Mouse (Mus musculus) neutrophil, adult 5-6 weeks (primary cell): ENCODE measurements around the gene 6030445D17Rik. TPM values are rescaled to one million over a fixed set of nuclear protein-coding genes. Genes with fewer than 3 reads are reported as not detected.

Experiments
- ATAC-seq: fragments of 151-379, 151-347 bp; 2 replicates; pipeline ENCODE4 v1.8.0; 2017; ENCODE audit warnings: mild to moderate bottlenecking, moderate TSS enrichment; ENCODE audit not compliant: insufficient number of reproducible peaks, poor library complexity, low FRiP score, severe bottlenecking; ENCODE audit errors: extremely low read depth
- total RNA-seq: library from RNA; stranded (forward); fragments of 200-1000 nt; gene quantifications from 2 replicates; pipeline ENCODE4 v1.2.3, GENCODE M21; 2017

The 6030445D17Rik gene
- total RNA-seq, 1 experiment from 2014 or later = not detected

- ATAC-seq = no peak
Observed at GRCm38 (mm10) chr4:136456516-136457218, 5.4 kb upstream of the 6030445D17Rik start.

DNA sequence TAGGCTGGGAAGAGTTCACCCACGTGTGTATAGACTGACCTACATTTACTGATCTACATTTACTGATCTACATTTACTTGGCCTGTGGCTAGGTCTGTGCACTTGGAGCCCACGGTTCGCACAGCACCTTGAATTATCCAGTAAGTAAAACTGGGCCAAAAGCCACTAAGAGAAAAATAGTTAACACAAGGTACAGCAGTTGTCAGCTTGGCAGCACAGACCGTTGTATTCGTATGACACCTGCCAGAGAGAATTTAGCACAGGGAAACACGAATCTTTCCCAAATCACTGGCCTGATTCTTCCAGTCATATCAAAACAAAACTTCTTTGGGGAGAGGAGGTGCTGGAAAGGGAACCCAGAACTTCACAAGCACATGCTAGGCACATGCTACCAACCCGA is 3.8 kb upstream of the 6030445D17Rik start:
- ATAC-seq = no peak

- no peak for ATAC-seq
Observed at GRCm38 (mm10) chr4:136459210-136459609, 2.8 kb upstream of the 6030445D17Rik start.

DNA sequence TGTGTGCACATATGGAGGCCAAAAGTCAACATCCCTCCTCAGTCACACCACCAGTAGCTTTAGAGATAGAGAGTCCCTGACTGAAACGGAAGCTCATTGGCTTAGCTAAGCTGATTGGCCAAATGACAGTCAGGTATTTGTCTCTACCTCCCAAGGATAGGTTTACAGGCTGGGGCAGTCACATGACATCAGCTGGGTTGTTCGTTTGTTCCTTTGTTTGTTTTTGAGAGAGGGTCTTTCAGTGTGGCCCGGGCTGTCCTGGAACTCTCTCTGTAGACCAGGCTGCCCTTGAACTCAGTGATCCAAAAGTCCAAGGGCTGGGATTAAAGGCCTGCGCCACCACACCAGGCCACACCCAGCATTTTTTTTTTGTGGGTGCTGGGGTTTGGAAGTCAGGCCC is 844 bp upstream of the 6030445D17Rik start:
- no peak for ATAC-seq

DNA sequence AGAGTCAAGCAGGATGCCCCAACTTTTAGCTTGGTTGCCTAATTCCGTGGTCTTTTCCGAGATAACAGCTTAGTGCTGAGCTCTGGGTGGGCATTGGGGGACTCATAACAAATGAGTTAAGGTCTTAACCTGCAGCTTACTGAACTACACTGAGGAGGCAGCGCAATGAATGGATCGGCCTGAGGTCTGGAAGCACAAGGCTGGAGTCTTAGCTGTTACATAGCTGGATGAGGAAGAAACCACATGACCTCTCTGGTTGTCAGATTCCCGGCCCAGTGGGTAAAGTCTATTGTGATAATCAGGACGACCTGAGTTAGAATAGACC is 327 bp upstream of the 6030445D17Rik start:
- ATAC-seq = no peak

GRCm38 (mm10) chr4:136462839-136463178 is 759 bp downstream of the 6030445D17Rik start:
- no peak for ATAC-seq

DNA sequence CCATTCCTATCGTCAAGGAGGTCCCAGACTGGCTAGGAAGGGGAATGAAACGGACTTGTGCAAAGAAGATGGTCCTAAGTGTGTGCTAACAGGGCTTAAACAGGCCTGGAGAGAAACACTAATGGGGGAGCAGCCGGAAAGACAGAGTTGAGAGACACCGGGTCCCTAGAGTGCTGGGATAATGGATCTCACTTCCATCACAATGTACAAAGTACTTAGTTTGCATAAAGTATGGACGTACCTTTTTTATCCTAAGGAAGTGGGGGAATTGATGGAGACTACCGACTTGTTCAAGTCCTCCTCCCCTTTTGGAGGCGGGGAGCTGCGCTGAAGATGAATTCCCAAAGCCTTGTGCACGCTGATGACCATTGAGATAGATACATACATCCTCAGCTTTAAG is 1.4 kb downstream of the 6030445D17Rik start:
- ATAC-seq = no peak

DNA sequence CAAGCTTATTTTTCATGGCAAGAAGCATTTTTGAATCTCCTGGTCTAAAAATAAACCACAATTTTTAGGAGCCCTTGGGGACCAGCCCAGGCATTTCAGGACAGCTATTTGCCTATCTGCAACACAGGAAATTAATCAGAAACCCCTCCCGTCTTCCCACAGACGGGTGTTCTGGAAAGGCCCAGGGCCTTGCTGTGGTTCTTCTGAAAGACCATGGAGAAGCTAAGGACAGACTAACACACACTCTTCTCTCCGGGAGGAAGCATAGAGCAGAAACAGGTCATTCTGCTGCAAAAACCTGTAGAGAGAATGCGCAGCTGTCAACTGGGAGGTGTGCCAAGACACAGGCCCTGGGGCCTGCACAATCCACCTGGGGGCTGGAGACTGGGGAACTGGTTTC is 4.2 kb downstream of the 6030445D17Rik start:
- no peak for ATAC-seq

DNA sequence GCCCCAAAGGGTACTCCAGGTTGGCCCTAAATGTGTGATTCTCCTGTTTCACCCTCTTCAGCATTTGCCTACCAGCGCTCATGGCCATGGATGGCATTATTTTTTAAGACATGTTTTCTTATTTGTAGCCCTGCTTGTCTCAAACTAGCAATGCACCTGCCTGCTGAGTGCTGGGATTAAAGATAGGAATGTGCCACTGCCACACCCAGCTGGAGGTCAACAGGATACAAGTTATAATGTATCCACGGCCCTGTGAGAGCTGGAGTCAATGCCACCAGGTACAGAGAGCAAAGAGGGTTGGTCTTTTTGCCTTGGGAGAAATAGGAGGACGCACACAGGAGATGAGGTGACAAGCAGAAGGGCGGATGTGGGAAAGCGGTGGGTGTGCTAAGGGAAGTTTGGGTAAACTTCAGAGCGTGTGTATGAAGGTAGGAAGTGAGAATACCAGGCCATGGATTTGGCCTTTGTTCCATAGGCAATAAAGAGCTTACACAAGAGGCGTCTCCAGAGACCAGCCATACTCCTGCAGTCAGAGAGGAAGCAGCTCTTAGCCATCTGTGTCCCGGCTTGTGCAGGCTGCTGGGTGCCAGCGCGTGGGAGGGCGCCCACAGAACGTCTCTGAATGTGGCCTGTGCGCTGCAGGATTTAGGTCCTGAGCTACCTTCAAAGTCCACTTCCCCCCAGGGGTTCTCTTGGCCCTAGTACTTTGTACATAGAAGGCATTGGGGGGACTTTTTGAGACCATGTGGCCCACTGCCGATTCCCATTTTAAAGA is 6.7 kb downstream of the 6030445D17Rik start:
- no peak for ATAC-seq

DNA sequence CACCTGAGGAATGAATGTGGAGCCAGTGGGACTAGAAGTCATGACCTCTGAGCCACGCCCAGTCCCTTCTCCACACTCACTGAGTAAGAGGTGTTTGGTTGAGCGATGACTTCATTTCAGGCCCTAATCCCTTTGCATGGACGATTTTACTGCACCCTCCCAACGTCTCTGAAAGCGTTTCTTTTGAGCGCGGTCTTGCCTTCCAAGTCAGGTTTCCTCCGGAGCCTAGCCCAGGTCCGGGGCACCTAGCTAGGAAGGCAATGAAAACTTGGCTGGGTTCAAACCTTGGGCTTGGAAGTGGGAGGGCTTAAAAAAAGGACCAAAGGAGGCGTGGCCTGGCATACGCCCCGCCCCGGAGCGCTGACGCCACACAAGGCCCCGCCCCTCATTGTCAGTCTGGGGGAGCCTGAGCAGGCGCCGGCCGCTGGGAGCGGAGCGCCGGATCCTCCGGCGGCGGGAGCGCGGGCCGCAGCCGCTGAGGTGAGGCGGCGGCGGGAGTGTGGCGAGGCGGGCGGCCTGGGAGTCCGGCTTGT is 7.4 kb downstream of the 6030445D17Rik start, which contains the start of gene Luzp1:
Gene Luzp1, plus strand, starts transcription at position 391 of the 533 bp plus-strand sequence.
- peak; percentile 75 for ATAC-seq

DNA sequence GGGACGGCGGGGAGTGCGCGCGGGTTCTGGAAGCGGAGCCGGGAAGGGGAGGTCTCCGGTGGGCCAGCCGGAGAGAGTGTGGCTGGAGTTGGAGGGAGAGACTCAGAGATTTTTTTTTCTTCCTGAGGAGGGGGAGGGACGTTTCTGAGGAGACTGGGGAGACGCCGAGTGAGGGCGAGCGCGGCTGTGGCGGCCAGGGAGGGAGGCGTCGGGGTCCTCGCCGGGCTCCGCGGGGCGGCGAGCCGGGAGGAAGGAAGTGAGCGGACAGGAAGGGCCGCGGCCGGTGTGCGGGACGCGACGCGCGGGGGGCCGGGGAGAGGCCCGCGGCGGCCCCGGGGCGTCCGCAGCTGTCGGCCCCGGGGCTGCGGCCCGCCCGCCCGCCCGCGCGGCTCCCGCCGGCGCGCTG is 7.9 kb downstream of the 6030445D17Rik start:
- no peak for ATAC-seq

DNA sequence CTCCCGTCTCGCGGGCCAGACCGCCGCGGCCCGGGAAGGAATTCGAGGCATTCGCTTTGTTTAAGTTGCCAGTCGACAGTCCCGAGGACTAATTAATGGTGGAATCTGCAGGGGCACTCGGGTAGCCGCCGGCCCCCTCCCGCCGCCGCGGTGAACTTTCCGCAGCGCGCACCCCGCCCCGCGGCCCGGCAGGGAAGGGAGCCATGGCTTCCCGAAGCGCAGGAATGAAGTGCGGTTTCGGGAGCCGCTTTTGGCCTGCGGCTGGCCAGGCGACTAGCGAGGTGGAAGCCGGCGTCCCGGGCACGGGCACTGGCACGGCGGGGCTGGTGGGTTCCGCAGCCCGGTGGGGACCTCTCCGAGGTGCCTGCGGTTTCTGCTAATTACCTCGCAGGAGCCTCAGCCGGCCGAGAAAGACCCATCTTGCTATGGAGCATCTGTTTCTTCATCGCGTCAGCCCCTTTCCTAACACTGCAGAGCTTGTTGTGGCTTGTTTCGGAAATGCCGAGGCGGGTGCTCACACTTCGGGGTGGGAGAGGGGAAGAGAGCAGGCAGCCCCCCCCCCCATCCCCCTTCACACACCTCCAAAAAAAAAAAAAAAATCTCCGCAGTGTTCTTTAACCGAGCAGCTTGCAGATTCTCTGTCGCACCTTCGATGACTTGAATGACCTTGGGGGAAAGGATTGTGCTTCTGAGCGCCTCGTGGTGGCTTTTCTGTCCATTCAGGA is 8.5 kb downstream of the 6030445D17Rik start:
- ATAC-seq = no peak

GRCm38 (mm10) chr4:136476692-136477091 is 14.6 kb downstream of the 6030445D17Rik start:
- no peak for ATAC-seq

GRCm38 (mm10) chr4:136486549-136486948 is 24.5 kb downstream of the 6030445D17Rik start:
- no peak for ATAC-seq

- ATAC-seq = no peak
Observed at GRCm38 (mm10) chr4:136495993-136496392, 33.9 kb downstream of the 6030445D17Rik start.

- ATAC-seq = no peak
Observed at GRCm38 (mm10) chr4:136505426-136506215, 43.6 kb downstream of the 6030445D17Rik start.

- ATAC-seq = no peak
Observed at GRCm38 (mm10) chr4:136509857-136510256, 47.8 kb downstream of the 6030445D17Rik start.

DNA sequence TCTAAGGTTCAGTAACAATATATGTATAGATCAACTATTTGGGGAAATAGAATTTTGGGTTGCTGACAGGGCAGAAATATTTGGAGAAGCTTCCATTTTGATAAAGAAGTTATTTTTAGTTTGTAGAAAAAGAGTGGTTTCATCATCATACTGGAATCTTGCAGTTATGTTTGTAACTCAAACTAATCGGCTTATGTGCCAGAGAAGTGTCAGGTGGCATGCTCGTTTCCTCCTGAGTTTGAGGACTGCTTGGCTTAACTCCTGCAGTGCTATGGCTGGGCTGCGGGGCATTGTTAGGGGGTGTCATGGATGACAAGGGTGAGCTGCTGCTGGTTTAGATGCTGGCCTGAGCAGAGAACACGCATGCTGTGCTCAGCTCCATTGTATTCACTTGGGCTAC is 49.7 kb downstream of the 6030445D17Rik start:
- ATAC-seq = no peak

DNA sequence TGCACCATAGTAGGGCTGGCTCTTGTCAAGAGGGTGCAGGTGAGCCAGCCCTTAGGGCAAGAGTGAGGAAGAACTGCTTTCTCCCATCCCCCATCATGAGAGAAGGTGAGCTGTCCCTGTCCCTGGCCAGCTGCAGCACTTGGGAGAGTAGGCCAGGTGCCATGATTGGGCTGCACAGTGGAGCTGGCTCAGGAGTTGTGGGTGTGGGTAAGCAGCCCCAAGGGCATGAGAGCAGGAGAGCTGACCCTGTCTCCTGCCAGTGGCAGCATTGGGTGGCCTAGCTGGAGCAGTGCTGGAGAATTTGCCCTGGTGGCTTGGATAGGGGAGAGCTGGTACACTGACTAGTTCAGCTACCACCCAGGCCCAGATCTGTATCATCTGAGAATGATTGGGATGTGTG is 50.9 kb downstream of the 6030445D17Rik start:
- ATAC-seq = no peak
